Mouse (Mus musculus) fat pad, adult 2 months (tissue): ENCODE results near the gene Gm28372.

ENCODE experiments used
- DNase-seq: peaks from one replicate; pipeline ENCODE4 v3.0.0-alpha.2; 2011; ENCODE audit warnings: low read depth, low spot score; ENCODE audit errors: extremely low read depth

Gm28372 gene

DNA sequence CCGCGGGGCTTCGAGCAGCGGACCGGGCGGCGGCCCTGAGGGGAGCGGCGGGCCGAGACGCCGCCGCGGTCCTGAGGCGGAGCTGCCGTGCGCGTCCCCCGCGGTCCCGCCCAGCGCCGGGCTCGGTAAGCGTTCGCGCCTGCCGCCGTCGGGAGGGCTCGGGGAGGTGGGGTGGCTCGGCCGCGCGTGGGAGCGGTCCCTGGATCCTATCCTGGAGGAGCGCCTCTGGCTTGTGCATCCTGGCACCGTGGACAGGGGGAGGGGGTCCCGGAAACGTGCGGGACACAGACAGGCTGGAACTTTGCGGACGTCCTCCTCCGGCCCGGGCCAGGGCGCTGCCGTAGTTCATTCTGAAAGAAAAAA is 45.4 kb downstream of the Gm28372 start:
- no peak for DNase-seq

GRCm38 (mm10) chr2:130451086-130451726 is 46.2 kb downstream of the Gm28372 start:
- DNase-seq: no peak

GRCm38 (mm10) chr2:130451727-130452090 is 46.7 kb downstream of the Gm28372 start:
- no peak for DNase-seq

- no peak for DNase-seq
Measured at GRCm38 (mm10) chr2:130452266-130452665, 47.2 kb downstream of the Gm28372 start.

DNA sequence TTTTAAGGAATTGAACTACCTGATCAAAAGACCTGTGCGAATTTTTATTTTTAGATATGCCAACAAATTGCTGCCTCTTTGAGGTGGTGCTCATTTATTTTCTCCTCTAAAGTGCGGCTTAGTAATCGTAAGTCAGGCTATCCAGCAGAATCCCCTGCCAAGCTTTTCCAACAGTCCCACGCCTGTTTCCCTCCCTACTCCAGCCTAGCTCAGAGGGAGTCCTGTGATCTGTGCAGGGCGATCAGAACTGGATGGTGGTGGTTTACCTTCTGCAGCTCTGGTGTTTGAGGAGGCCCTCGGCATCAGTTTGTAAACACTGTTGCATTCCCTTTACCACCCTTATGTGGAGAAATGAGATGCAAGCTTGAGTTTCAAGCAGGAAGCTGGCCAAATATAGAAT is 48.4 kb downstream of the Gm28372 start:
- no peak for DNase-seq

GRCm38 (mm10) chr2:130454748-130455370 is 49.8 kb downstream of the Gm28372 start:
- DNase-seq: no peak
